Mouse (Mus musculus): ENCODE measurements around the gene Ctnna3. TPM values are rescaled to one million over a fixed set of nuclear protein-coding genes. Genes with fewer than 3 reads are reported as not detected.

Gene Ctnna3
- polyA plus RNA-seq, 1 experiment from 2014 or later: 0.53 TPM

- no peak overlapping the region for H3K27ac ChIP-seq
- H3K27me3 ChIP-seq: no peaks in the 10 kb centered on the region
- H3K9ac ChIP-seq: no peak overlapping the region
- no peak overlapping the region for H3K4me2 ChIP-seq
- ATAC-seq (replicated peaks; ENCODE audit: low FRiP score): no peak
- no peaks in the 10 kb centered on the region for H3K9me3 ChIP-seq (replicated peaks)
- H3K4me1 ChIP-seq: no peaks in the 10 kb centered on the region
- 68% methylated on average over 6 of the region's 6 CpGs for WGBS
- no peaks in the 10 kb centered on the region for H3K36me3 ChIP-seq
- no peak overlapping the region for H3K4me3 ChIP-seq (replicated peaks)
These were observed 352.1 kb downstream of the Ctnna3 start for GRCm38 (mm10) chr10:63781948-63782347.

GRCm38 (mm10) chr10:63784808-63785535 is 355.1 kb downstream of the Ctnna3 start:
- WGBS: 69% methylated on average over 20 of the region's 20 CpGs
- no peak overlapping the region for H3K27ac ChIP-seq
- no peaks in the 10 kb centered on the region for H3K9me3 ChIP-seq (replicated peaks)
- H3K4me1 ChIP-seq: no peaks in the 10 kb centered on the region
- H3K36me3 ChIP-seq: no peaks in the 10 kb centered on the region
- H3K27me3 ChIP-seq: no peaks in the 10 kb centered on the region
- ATAC-seq (replicated peaks; ENCODE audit: low FRiP score): 0 out of 2 replicates have a peak, but pooled peaks have one; percentile 40
- H3K9ac ChIP-seq: no peak overlapping the region
- H3K4me2 ChIP-seq: no peak overlapping the region
- no peak overlapping the region for H3K4me3 ChIP-seq (replicated peaks)

GRCm38 (mm10) chr10:63786390-63786789 is 356.5 kb downstream of the Ctnna3 start:
- no peaks in the 10 kb centered on the region for H3K36me3 ChIP-seq
- no peaks in the 10 kb centered on the region for H3K27me3 ChIP-seq
- ATAC-seq (replicated peaks; ENCODE audit: low FRiP score): no peak
- H3K4me1 ChIP-seq: no peaks in the 10 kb centered on the region
- no peaks in the 10 kb centered on the region for H3K9me3 ChIP-seq (replicated peaks)
- no peak overlapping the region for H3K4me3 ChIP-seq (replicated peaks)
- no peak overlapping the region for H3K27ac ChIP-seq
- no peak overlapping the region for H3K9ac ChIP-seq
- no peak overlapping the region for H3K4me2 ChIP-seq
- WGBS: 60% methylated on average over 7 of the region's 7 CpGs

- H3K9me3 ChIP-seq (replicated peaks): no peaks in the 10 kb centered on the region
- no peak overlapping the region for H3K9ac ChIP-seq
- H3K27ac ChIP-seq: no peak overlapping the region
- H3K36me3 ChIP-seq: no peaks in the 10 kb centered on the region
- no peaks in the 10 kb centered on the region for H3K27me3 ChIP-seq
- 83% methylated on average over 6 of the region's 6 CpGs for WGBS
- no peak overlapping the region for H3K4me3 ChIP-seq (replicated peaks)
- H3K4me2 ChIP-seq: no peak overlapping the region
- no peak for ATAC-seq (replicated peaks; ENCODE audit: low FRiP score)
- H3K4me1 ChIP-seq: no peaks in the 10 kb centered on the region
These were observed 374.0 kb downstream of the Ctnna3 start for GRCm38 (mm10) chr10:63803909-63804308.

- no peak for ATAC-seq (replicated peaks; ENCODE audit: low FRiP score)
- H3K9me3 ChIP-seq (replicated peaks): no peaks in the 10 kb centered on the region
- no peak overlapping the region for H3K27ac ChIP-seq
- no peaks in the 10 kb centered on the region for H3K4me1 ChIP-seq
- no peaks in the 10 kb centered on the region for H3K27me3 ChIP-seq
- no peak overlapping the region for H3K9ac ChIP-seq
- no peak overlapping the region for H3K4me2 ChIP-seq
- WGBS: 85% methylated on average over 6 of the region's 6 CpGs
- no peaks in the 10 kb centered on the region for H3K36me3 ChIP-seq
- H3K4me3 ChIP-seq (replicated peaks): no peak overlapping the region
These were observed 375.7 kb downstream of the Ctnna3 start for GRCm38 (mm10) chr10:63805551-63805950.

DNA sequence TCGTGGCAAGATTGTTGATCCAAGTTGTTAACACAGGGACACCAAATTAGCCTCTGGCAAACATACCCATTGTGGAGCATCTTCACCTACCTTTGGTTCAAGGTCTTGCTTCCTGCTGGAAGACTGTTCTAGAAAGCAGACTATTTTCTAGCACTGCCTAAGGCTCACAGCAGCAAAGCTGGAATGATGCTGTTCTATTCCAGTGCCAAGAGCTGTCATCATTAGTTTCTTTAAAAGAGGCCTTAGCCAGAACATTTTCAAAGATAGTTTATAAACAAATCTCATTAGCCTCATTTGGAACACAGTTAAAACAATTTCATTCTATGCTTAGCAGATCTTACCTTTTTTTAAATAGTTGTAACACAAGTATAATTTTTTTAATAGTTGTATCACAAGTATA is 376.4 kb downstream of the Ctnna3 start:
- no peak for ATAC-seq (replicated peaks; ENCODE audit: low FRiP score)

GRCm38 (mm10) chr10:63810043-63810617 is 380.2 kb downstream of the Ctnna3 start:
- Histone ChIP-seq H3K27ac (no peak overlapping the region), H3K27me3 (no peaks in the 10 kb centered on the region), H3K9ac (no peak overlapping the region), H3K4me1 (no peaks in the 10 kb centered on the region), H3K9me3 (replicated peaks) (no peaks in the 10 kb centered on the region), H3K4me2 (no peak overlapping the region), H3K4me3 (replicated peaks) (no peak overlapping the region), H3K36me3 (no peaks in the 10 kb centered on the region)
- 56% methylated on average over 9 of the region's 9 CpGs for WGBS
- no peak for ATAC-seq (replicated peaks; ENCODE audit: low FRiP score)

More for the DNA sequence above, 376.4 kb downstream of the Ctnna3 start:
- H3K9me3 ChIP-seq (replicated peaks): no peaks in the 10 kb centered on the region
- no peak overlapping the region for H3K27ac ChIP-seq
- no peaks in the 10 kb centered on the region for H3K27me3 ChIP-seq
- no peak overlapping the region for H3K9ac ChIP-seq
- WGBS: 92% methylated on average over 1 of the region's 1 CpGs
- no peaks in the 10 kb centered on the region for H3K36me3 ChIP-seq
- no peaks in the 10 kb centered on the region for H3K4me1 ChIP-seq
- no peak overlapping the region for H3K4me3 ChIP-seq (replicated peaks)
- H3K4me2 ChIP-seq: no peak overlapping the region

DNA sequence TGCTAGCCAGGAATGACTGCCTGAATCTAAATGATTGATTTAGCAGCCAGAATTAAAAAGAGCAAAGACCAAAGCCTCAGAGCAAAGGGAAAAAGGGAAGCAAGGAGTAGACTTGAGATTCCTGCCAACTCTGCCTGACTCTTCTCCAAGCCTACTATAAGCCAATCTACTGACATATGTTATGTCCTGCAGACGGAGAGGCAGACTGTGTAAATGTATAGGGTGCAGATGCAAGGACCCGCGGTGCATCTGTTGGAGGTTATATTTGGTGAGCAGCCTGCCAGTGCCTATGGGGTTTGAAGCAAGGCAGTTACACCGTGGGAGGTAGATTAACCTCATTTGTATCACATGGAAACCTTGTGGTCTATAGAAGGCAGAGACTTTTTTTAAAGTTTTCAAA is 409.1 kb downstream of the Ctnna3 start:
- Histone ChIP-seq H3K4me3 (replicated peaks) (no peak overlapping the region), H3K9me3 (replicated peaks) (no peaks in the 10 kb centered on the region), H3K27me3 (no peaks in the 10 kb centered on the region), H3K36me3 (no peaks in the 10 kb centered on the region), H3K27ac (no peak overlapping the region), H3K9ac (no peak overlapping the region), H3K4me1 (no peaks in the 10 kb centered on the region), H3K4me2 (no peak overlapping the region)
- 83% methylated on average over 4 of the region's 4 CpGs for WGBS
- no peak for ATAC-seq (replicated peaks; ENCODE audit: low FRiP score)

GRCm38 (mm10) chr10:63851946-63852345 is 422.0 kb downstream of the Ctnna3 start:
- Histone ChIP-seq H3K9me3 (replicated peaks) (no peaks in the 10 kb centered on the region), H3K9ac (no peak overlapping the region), H3K27me3 (no peaks in the 10 kb centered on the region), H3K4me3 (replicated peaks) (no peak overlapping the region), H3K4me2 (no peak overlapping the region), H3K27ac (0 out of 2 replicates have a peak overlapping the region, but pooled peaks have one; percentile 3), H3K36me3 (no peaks in the 10 kb centered on the region), H3K4me1 (no peaks in the 10 kb centered on the region)
- 55% methylated on average over 4 of the region's 4 CpGs for WGBS
- peak; percentile 87 for ATAC-seq (replicated peaks; ENCODE audit: low FRiP score)

DNA sequence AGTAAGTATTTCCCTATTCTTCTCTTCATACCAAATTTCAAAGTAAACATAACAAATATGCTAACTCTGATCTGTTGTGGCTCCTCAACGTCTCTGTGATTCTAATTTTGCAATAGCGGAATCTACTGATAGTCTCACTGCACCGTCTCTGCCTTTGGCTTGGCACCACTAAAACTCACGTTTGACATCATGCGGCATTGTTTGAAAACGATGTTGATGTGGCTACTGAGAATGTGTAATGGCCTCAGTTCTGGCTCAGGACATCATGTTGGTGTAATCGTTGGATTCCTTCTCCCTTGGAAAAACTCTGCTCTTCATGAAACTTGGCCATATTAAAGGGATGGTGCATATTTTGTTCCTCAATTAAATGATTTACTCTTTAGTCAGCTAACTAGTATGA is 439.2 kb downstream of the Ctnna3 start:
- H3K4me3 ChIP-seq (replicated peaks): no peak overlapping the region
- H3K9me3 ChIP-seq (replicated peaks): no peaks in the 10 kb centered on the region
- no peak overlapping the region for H3K4me2 ChIP-seq
- WGBS: 82% methylated on average over 7 of the region's 7 CpGs
- no peak overlapping the region for H3K27ac ChIP-seq
- no peaks in the 10 kb centered on the region for H3K36me3 ChIP-seq
- no peaks in the 10 kb centered on the region for H3K4me1 ChIP-seq
- H3K27me3 ChIP-seq: no peaks in the 10 kb centered on the region
- ATAC-seq (replicated peaks; ENCODE audit: low FRiP score): no peak
- no peak overlapping the region for H3K9ac ChIP-seq

- no peaks in the 10 kb centered on the region for H3K4me1 ChIP-seq
- no peak overlapping the region for H3K4me2 ChIP-seq
- H3K36me3 ChIP-seq: no peaks in the 10 kb centered on the region
- no peaks in the 10 kb centered on the region for H3K27me3 ChIP-seq
- no peak for ATAC-seq (replicated peaks; ENCODE audit: low FRiP score)
- no peak overlapping the region for H3K9ac ChIP-seq
- H3K27ac ChIP-seq: no peak overlapping the region
- H3K9me3 ChIP-seq (replicated peaks): no peaks in the 10 kb centered on the region
- H3K4me3 ChIP-seq (replicated peaks): no peak overlapping the region
- WGBS: 86% methylated on average over 5 of the region's 5 CpGs
These were observed 450.6 kb downstream of the Ctnna3 start for GRCm38 (mm10) chr10:63880462-63880903.

DNA sequence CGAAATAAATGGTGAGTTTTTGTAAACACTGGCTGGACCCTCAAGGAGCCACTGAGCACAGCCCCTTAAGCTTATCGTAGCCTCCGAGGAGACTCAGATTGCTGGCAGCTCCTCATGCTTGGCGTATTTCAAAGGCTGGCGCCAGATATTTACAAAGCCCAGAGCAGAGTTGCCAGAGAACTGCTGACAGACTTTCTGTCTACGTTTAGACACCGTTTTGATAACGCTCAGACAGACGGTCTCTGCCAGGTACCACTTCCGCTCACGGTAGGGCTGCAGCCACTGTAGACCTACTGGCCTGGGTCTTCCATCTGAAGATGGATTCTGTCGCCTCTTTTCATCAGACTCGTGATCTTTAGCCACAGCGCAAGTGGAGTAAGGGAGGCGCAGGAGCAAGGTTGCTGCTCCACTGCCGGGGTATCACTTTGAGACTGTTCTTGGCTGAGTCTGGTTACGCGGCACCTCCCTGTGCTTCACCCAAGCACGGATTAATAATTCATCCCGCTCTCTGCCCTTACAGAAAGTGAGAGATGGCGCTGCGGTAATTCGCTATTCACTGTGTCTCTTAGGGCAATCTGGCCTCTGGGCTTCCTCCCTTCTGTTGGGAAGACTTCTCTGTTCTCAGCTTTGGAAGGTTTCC is 456.7 kb downstream of the Ctnna3 start:
- Histone ChIP-seq H3K27ac (no peak overlapping the region), H3K27me3 (no peaks in the 10 kb centered on the region), H3K4me3 (replicated peaks) (no peak overlapping the region), H3K4me2 (no peak overlapping the region), H3K4me1 (no peaks in the 10 kb centered on the region), H3K9me3 (replicated peaks) (no peaks in the 10 kb centered on the region), H3K36me3 (no peaks in the 10 kb centered on the region), H3K9ac (no peak overlapping the region)
- no peak for ATAC-seq (replicated peaks; ENCODE audit: low FRiP score)
- 81% methylated on average over 23 of the region's 23 CpGs for WGBS

Measured in kidney, embryonic 15.5 days (tissue).